Mouse (Mus musculus): Measurements from ENCODE around the gene Ovch2. TPM values are rescaled to one million over a fixed set of nuclear protein-coding genes. Genes with fewer than 3 reads are reported as not detected.

Ovch2 gene
- polyA plus RNA-seq, 1 experiment from 2014 or later = not detected

GRCm38 (mm10) chr7:107738726-107739125 lies 62.3 kb downstream of the Ovch2 start:
- H3K36me3 ChIP-seq = no peaks in the 10 kb centered on the region; the same call in 1 of the 2 replicates
- H3K27ac ChIP-seq = no peak overlapping the region
- no peak overlapping the region for H3K9ac ChIP-seq
- H3K4me1 ChIP-seq = no peaks in the 10 kb centered on the region
- no peaks in the 10 kb centered on the region for H3K9me3 ChIP-seq (replicated peaks)
- ATAC-seq (ENCODE audit: low FRiP score) = no peak
- 53% methylated on average over 2 of the region's 2 CpGs for WGBS
- no peaks in the 10 kb centered on the region for H3K27me3 ChIP-seq
- H3K4me2 ChIP-seq (replicated peaks) = no peak overlapping the region
- H3K4me3 ChIP-seq = no peak overlapping the region

GRCm38 (mm10) chr7:107733162-107733561 lies 67.8 kb downstream of the Ovch2 start:
- H3K27ac ChIP-seq = no peak overlapping the region
- H3K27me3 ChIP-seq = no peaks in the 10 kb centered on the region
- no peak overlapping the region for H3K9ac ChIP-seq
- H3K4me1 ChIP-seq = no peaks in the 10 kb centered on the region
- H3K4me3 ChIP-seq = no peak overlapping the region
- WGBS = 75% methylated on average over 2 of the region's 2 CpGs
- no peak for ATAC-seq (ENCODE audit: low FRiP score)
- no peaks in the 10 kb centered on the region for H3K9me3 ChIP-seq (replicated peaks)
- H3K36me3 ChIP-seq = no peaks in the 10 kb centered on the region
- no peak overlapping the region for H3K4me2 ChIP-seq (replicated peaks)

Other genes with a start within 250 kb of the Ovch2 start
- 14.7 and 15.2 TPM in 2 replicates for gene Olfml1, start 233.8 kb downstream of the Ovch2 start, polyA plus RNA-seq (2016; fragmentation: Nextera tagmentation; extraction: Ambion mirVana)
- 5.3 and 8.2 TPM in 2 replicates for gene Ppfibp2, start 206.0 kb downstream of the Ovch2 start, polyA plus RNA-seq (2016; fragmentation: Nextera tagmentation; extraction: Ambion mirVana)
- not detected in 2 replicates for gene 5330417H12Rik, start 176.0 kb downstream of the Ovch2 start, polyA plus RNA-seq (2016; fragmentation: Nextera tagmentation; extraction: Ambion mirVana)
- 0.16 and 0.36 TPM in 2 replicates for gene Cyb5r2, start 43.2 kb downstream of the Ovch2 start, polyA plus RNA-seq (2016; fragmentation: Nextera tagmentation; extraction: Ambion mirVana)
- not detected in 2 replicates for gene Olfr467, start 11.1 kb upstream of the Ovch2 start, polyA plus RNA-seq (2016; fragmentation: Nextera tagmentation; extraction: Ambion mirVana)
- gene Olfr469, start 24.3 kb upstream of the Ovch2 start, polyA plus RNA-seq (2016; fragmentation: Nextera tagmentation; extraction: Ambion mirVana) = not detected in 2 replicates
- not detected in 2 replicates for gene Olfr470, start 46.3 kb upstream of the Ovch2 start, polyA plus RNA-seq (2016; fragmentation: Nextera tagmentation; extraction: Ambion mirVana)
- not detected in 2 replicates for gene Olfr472, start 96.7 kb upstream of the Ovch2 start, polyA plus RNA-seq (2016; fragmentation: Nextera tagmentation; extraction: Ambion mirVana)
- gene Olfr473, start 129.2 kb upstream of the Ovch2 start, polyA plus RNA-seq (2016; fragmentation: Nextera tagmentation; extraction: Ambion mirVana) = not detected in 2 replicates
- gene Olfr474, start 153.4 kb upstream of the Ovch2 start, polyA plus RNA-seq (2016; fragmentation: Nextera tagmentation; extraction: Ambion mirVana) = not detected in 2 replicates
- gene Olfr476, start 163.6 kb upstream of the Ovch2 start, polyA plus RNA-seq (2016; fragmentation: Nextera tagmentation; extraction: Ambion mirVana) = not detected in 2 replicates
- gene Olfr477, start 185.5 kb upstream of the Ovch2 start, polyA plus RNA-seq (2016; fragmentation: Nextera tagmentation; extraction: Ambion mirVana) = not detected in 2 replicates
- gene Olfr478, start 232.8 kb upstream of the Ovch2 start, polyA plus RNA-seq (2016; fragmentation: Nextera tagmentation; extraction: Ambion mirVana) = not detected in 2 replicates
- not detected in 2 replicates for gene Olfr479, start 249.5 kb upstream of the Ovch2 start, polyA plus RNA-seq (2016; fragmentation: Nextera tagmentation; extraction: Ambion mirVana)